Mouse (Mus musculus): ENCODE measurements at regions not wholly inside any gene's neighbourhood (a gene's known extent, or its start where the extent isn't known, plus 50 kb on each side); places are given as distances from the start of the nearest gene placed in this dataset.

GRCm38 (mm10) chr3:56590071-56590470 is 406.6 kb upstream of the Nbea start:
- DNase-seq, result no peak

GRCm38 (mm10) chr3:56575422-56575821 is 391.9 kb upstream of the Nbea start:
- DNase-seq, result no peak

- DNase-seq, result peak; percentile 4
Measured at GRCm38 (mm10) chr3:56536178-56536577, 352.7 kb upstream of the Nbea start.

- no peak for DNase-seq
Measured at GRCm38 (mm10) chr3:56504445-56504844, 320.9 kb upstream of the Nbea start.

GRCm38 (mm10) chr3:56499301-56499700 is 315.8 kb upstream of the Nbea start:
- DNase-seq, result no peak

GRCm38 (mm10) chr3:56493937-56494336 is 310.4 kb upstream of the Nbea start:
- DNase-seq, result no peak

GRCm38 (mm10) chr3:56489154-56489553 is 305.7 kb upstream of the Nbea start:
- no peak for DNase-seq

- DNase-seq, result no peak
Measured at GRCm38 (mm10) chr3:56485550-56486400, 302.3 kb upstream of the Nbea start.

- peak; percentile 5 for DNase-seq
Measured at GRCm38 (mm10) chr3:56484096-56484495, 300.6 kb upstream of the Nbea start.

- DNase-seq, result no peak
Measured at GRCm38 (mm10) chr3:56483370-56483769, 299.9 kb upstream of the Nbea start.

GRCm38 (mm10) chr3:56479529-56479928 is 296.0 kb upstream of the Nbea start:
- no peak for DNase-seq

- no peak for DNase-seq
Measured at GRCm38 (mm10) chr3:56478544-56479140, 295.1 kb upstream of the Nbea start.

- no peak for DNase-seq
Measured at GRCm38 (mm10) chr3:56475529-56476527, 292.3 kb upstream of the Nbea start.

- no peak for DNase-seq
Measured at GRCm38 (mm10) chr3:56472651-56473050, 289.1 kb upstream of the Nbea start.

GRCm38 (mm10) chr3:56471823-56472222 is 288.3 kb upstream of the Nbea start:
- DNase-seq, result no peak

- no peak for DNase-seq
Measured at GRCm38 (mm10) chr3:56471185-56471584, 287.7 kb upstream of the Nbea start.

- DNase-seq, result no peak
Measured at GRCm38 (mm10) chr3:56457625-56458024, 274.1 kb upstream of the Nbea start.

GRCm38 (mm10) chr3:56456317-56456716 is 272.8 kb upstream of the Nbea start:
- no peak for DNase-seq

- DNase-seq, result peak; percentile 21
Measured at GRCm38 (mm10) chr3:56438900-56439299, 255.4 kb upstream of the Nbea start.

- DNase-seq, result no peak
Measured at GRCm38 (mm10) chr3:56438020-56438747, 254.7 kb upstream of the Nbea start.

GRCm38 (mm10) chr3:56437058-56437457 is 253.6 kb upstream of the Nbea start:
- peak; percentile 58 for DNase-seq

- peak; percentile 33 for DNase-seq
Measured at GRCm38 (mm10) chr3:56433495-56433894, 250.0 kb upstream of the Nbea start.
